Mouse (Mus musculus): Measurements from ENCODE around the gene Col26a1. TPM values are rescaled to one million over a fixed set of nuclear protein-coding genes. Genes with fewer than 3 reads are reported as not detected.

Gene Col26a1
- polyA plus RNA-seq, 1 experiment from 2014 or later, result 35.9 TPM

DNA sequence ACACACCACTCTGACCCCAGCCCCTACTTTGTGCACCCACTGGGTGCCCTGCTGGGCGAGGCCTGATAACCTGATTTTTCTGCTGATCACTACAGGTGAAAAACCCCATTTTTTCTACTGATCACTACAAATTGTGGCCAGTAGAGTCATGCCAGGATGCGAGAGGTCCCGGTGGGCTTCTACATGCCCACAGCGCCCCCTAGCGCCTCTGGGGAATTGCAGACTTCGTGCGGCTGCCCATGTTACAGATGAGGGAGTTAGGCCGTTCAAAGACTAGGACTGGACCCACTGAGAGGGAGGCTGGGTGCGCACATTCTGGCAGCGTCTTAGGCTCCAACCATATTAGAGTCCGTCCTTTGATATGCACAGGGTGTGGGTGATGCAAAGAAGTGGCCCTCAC is 168.1 kb downstream of the Col26a1 start:
- peak overlapping the region; percentile 44 for H3K4me2 ChIP-seq (ENCODE audit: low read length)
- peaks cover 7% of the 10 kb centered on the region; the same call in 1 of the 2 replicates for H3K4me1 ChIP-seq (ENCODE audit: control insufficient read depth, insufficient read depth, low read depth, low read length)
- H3K9me3 ChIP-seq (ENCODE audit: control insufficient read depth, low read length), result no peaks in the 10 kb centered on the region
- no peak for ATAC-seq
- H3K36me3 ChIP-seq (ENCODE audit: control insufficient read depth, insufficient read depth, low read length), result no peaks in the 10 kb centered on the region
- H3K4me3 ChIP-seq (ENCODE audit: low read length), result peak overlapping the region; percentile 5; the same call in 1 of the 2 replicates
- no peak overlapping the region for H3K27ac ChIP-seq (ENCODE audit: low read depth, low read length)
- 27% methylated on average over 11 of the region's 11 CpGs for WGBS
- no peaks in the 10 kb centered on the region for H3K27me3 ChIP-seq (replicated peaks; ENCODE audit: control insufficient read depth, insufficient read depth, low read length)
- peak overlapping the region; percentile 36; the same call in 1 of the 2 replicates for H3K9ac ChIP-seq (ENCODE audit: low read depth, low read length)

DNA sequence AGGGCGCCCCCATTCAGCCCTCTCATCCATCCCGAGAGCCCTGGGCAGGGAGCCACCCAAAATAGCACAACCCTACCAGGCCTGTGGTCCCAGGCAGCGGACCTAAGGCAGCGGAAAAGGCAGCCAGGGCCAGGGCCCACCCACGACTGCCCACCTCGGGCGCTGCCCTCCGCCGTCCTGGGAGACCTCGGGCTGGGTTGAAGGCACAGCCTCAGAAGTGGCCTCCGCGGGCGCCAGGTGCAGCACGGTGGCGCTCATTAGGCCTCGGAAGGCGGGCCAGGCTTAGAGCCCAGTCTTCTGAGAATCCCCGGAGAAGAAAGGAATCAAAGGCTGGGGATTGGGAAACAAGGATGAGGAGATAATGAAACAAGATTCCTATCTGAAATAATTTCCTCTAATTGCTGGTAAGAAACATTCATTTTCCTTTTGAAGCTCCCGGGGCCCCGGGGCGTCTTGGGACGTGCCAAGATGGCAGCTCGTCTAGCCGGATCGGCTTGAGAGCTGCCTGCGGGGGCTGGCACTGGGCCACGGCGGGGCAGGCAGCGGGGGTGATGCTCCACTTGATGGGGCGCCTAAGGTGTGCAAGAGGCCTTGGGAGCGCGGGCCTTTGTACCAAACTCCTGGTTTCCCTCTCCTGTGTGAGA is 168.7 kb downstream of the Col26a1 start:
- WGBS, result 18% methylated on average over 32 of the region's 32 CpGs
- Histone ChIP-seq H3K4me1 (ENCODE audit: control insufficient read depth, insufficient read depth, low read depth, low read length) (peaks cover 7% of the 10 kb centered on the region; the same call in 1 of the 2 replicates), H3K4me2 (ENCODE audit: low read length) (peak overlapping the region; percentile 44), H3K27ac (ENCODE audit: low read depth, low read length) (no peak overlapping the region), H3K9ac (ENCODE audit: low read depth, low read length) (peak overlapping the region; percentile 45), H3K9me3 (ENCODE audit: control insufficient read depth, low read length) (no peaks in the 10 kb centered on the region), H3K36me3 (ENCODE audit: control insufficient read depth, insufficient read depth, low read length) (no peaks in the 10 kb centered on the region), H3K27me3 (replicated peaks; ENCODE audit: control insufficient read depth, insufficient read depth, low read length) (no peaks in the 10 kb centered on the region), H3K4me3 (ENCODE audit: low read length) (peak overlapping the region; percentile 5; the same call in 1 of the 2 replicates)
- ATAC-seq, result no peak

DNA sequence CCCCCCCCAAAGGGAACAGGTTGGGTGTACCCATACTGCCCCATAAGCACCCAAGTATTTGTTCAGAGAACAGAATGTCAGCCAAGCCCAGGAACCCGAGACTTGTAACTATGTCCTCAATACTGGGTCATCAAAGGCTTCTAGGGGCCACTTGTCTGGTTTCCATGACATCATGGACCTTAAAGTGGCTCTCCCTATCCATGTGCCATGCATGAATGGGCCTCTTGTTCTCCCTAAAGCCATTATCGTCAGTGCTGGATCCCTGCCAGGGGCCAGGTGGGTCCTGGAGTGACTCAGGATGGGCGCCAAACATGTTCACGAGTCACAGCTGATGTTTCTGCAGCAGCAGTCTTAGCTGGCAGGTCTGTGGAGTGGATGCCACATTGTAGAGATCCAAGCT is 172.3 kb downstream of the Col26a1 start:
- Histone ChIP-seq H3K9me3 (ENCODE audit: control insufficient read depth, low read length) (no peaks in the 10 kb centered on the region), H3K9ac (ENCODE audit: low read depth, low read length) (no peak overlapping the region), H3K27me3 (replicated peaks; ENCODE audit: control insufficient read depth, insufficient read depth, low read length) (no peaks in the 10 kb centered on the region), H3K4me1 (ENCODE audit: control insufficient read depth, insufficient read depth, low read depth, low read length) (peaks cover 7% of the 10 kb centered on the region; the same call in 1 of the 2 replicates), H3K36me3 (ENCODE audit: control insufficient read depth, insufficient read depth, low read length) (no peaks in the 10 kb centered on the region), H3K4me3 (ENCODE audit: low read length) (no peak overlapping the region), H3K27ac (ENCODE audit: low read depth, low read length) (no peak overlapping the region), H3K4me2 (ENCODE audit: low read length) (no peak overlapping the region)
- 31% methylated on average over 4 of the region's 4 CpGs for WGBS
- no peak; the same call in 1 of the 2 replicates for ATAC-seq

DNA sequence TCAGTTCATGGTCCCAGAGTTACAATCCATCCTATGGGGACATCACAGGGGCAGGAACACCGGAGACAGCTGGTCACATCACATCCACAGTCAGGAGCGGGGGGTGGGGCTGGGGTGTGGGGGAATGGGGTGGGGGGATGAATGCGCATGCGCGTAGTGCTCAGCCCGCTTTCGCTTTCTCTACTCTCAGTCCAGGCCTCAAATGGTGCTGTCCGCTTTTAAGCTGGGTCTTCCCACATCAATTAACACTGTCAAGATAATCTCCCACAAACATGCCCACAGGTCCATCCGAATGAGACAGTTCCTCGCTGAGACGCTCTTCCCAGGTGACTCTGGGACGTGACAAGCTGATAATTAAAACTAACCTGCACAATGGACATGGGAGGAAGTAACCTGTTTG is 174.9 kb downstream of the Col26a1 start:
- Histone ChIP-seq H3K9me3 (ENCODE audit: control insufficient read depth, low read length) (no peaks in the 10 kb centered on the region), H3K4me3 (ENCODE audit: low read length) (no peak overlapping the region), H3K4me1 (ENCODE audit: control insufficient read depth, insufficient read depth, low read depth, low read length) (no peaks in the 10 kb centered on the region), H3K27ac (ENCODE audit: low read depth, low read length) (no peak overlapping the region), H3K27me3 (replicated peaks; ENCODE audit: control insufficient read depth, insufficient read depth, low read length) (no peaks in the 10 kb centered on the region), H3K9ac (ENCODE audit: low read depth, low read length) (0 out of 2 replicates have a peak overlapping the region, but pooled peaks have one; percentile 1), H3K36me3 (ENCODE audit: control insufficient read depth, insufficient read depth, low read length) (no peaks in the 10 kb centered on the region), H3K4me2 (ENCODE audit: low read length) (no peak overlapping the region)
- no peak for ATAC-seq
- WGBS, result 71% methylated on average over 12 of the region's 12 CpGs

DNA sequence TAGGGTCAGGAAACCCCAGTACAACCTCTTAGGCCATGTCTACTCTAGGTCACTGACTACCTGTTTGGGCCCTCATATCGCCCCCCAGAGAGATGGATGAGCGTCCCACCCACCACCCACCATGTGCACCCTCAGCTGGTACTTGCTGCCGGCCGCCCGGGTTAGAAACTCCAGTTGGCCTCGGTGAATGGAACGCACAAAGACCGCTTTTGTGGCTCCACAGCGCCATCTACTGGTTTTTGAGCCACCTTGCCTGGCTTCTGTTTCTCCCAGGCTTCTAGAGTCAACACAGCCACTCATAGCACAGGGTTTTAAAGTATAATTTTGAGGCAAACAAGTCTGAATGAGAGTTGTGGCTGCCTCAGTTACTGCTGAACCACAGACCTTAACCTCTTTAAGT is 176.2 kb downstream of the Col26a1 start:
- no peaks in the 10 kb centered on the region for H3K27me3 ChIP-seq (replicated peaks; ENCODE audit: control insufficient read depth, insufficient read depth, low read length)
- H3K27ac ChIP-seq (ENCODE audit: low read depth, low read length), result no peak overlapping the region
- no peaks in the 10 kb centered on the region for H3K4me1 ChIP-seq (ENCODE audit: control insufficient read depth, insufficient read depth, low read depth, low read length)
- ATAC-seq, result peak; percentile 69; the same call in 1 of the 2 replicates
- no peaks in the 10 kb centered on the region for H3K9me3 ChIP-seq (ENCODE audit: control insufficient read depth, low read length)
- WGBS, result 2% methylated on average over 9 of the region's 9 CpGs
- no peaks in the 10 kb centered on the region for H3K36me3 ChIP-seq (ENCODE audit: control insufficient read depth, insufficient read depth, low read length)
- no peak overlapping the region for H3K9ac ChIP-seq (ENCODE audit: low read depth, low read length)
- no peak overlapping the region for H3K4me3 ChIP-seq (ENCODE audit: low read length)
- no peak overlapping the region for H3K4me2 ChIP-seq (ENCODE audit: low read length)

DNA sequence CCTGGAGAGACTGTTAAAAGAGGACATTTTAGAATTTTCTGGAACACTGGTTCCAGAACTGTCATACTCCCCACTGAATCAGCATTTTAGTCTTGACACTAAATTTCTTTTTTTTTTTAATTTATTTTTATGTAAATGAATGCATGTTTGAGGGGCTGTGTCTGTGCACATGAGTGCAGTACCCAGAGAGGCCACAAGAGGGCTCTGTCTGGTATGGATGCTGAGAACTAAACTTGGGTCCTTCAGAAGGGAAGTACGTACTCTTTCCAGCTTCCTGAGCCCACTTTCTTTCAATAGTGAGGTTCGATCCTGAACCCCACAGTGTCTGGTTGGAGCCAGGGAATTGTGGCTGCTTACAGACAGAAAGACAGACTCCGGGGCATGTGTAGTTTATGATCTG is 177.5 kb downstream of the Col26a1 start:
- no peaks in the 10 kb centered on the region for H3K27me3 ChIP-seq (replicated peaks; ENCODE audit: control insufficient read depth, insufficient read depth, low read length)
- H3K4me1 ChIP-seq (ENCODE audit: control insufficient read depth, insufficient read depth, low read depth, low read length), result no peaks in the 10 kb centered on the region
- H3K9ac ChIP-seq (ENCODE audit: low read depth, low read length), result no peak overlapping the region
- ATAC-seq, result no peak
- no peak overlapping the region for H3K4me2 ChIP-seq (ENCODE audit: low read length)
- no peaks in the 10 kb centered on the region for H3K9me3 ChIP-seq (ENCODE audit: control insufficient read depth, low read length)
- no peaks in the 10 kb centered on the region for H3K36me3 ChIP-seq (ENCODE audit: control insufficient read depth, insufficient read depth, low read length)
- 100% methylated on average over 3 of the region's 3 CpGs for WGBS
- no peak overlapping the region for H3K27ac ChIP-seq (ENCODE audit: low read depth, low read length)
- no peak overlapping the region for H3K4me3 ChIP-seq (ENCODE audit: low read length)

DNA sequence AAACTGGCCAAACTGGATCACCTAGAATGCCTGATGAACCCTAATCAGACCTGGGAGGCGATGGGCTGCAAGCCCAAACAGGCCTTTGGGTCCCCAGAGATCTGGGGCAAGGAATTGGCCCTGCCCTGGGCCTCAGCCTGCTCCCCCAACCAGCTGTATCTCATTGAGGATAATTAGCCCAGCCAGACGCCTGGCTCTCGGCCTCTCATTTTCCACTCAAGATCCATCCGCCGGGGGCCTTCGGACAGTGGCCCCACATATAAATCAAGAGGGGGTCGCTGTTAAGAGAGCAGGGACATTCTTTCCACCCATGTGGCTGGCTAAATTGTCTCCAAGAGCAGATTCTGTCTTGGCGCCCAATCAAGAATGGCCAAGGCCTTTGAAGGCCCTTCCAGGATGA is 178.9 kb downstream of the Col26a1 start:
- no peak overlapping the region for H3K4me2 ChIP-seq (ENCODE audit: low read length)
- H3K4me3 ChIP-seq (ENCODE audit: low read length), result no peak overlapping the region
- no peaks in the 10 kb centered on the region for H3K36me3 ChIP-seq (ENCODE audit: control insufficient read depth, insufficient read depth, low read length)
- no peaks in the 10 kb centered on the region for H3K27me3 ChIP-seq (replicated peaks; ENCODE audit: control insufficient read depth, insufficient read depth, low read length)
- H3K27ac ChIP-seq (ENCODE audit: low read depth, low read length), result no peak overlapping the region
- ATAC-seq, result no peak
- 85% methylated on average over 8 of the region's 8 CpGs for WGBS
- H3K4me1 ChIP-seq (ENCODE audit: control insufficient read depth, insufficient read depth, low read depth, low read length), result no peaks in the 10 kb centered on the region
- no peak overlapping the region for H3K9ac ChIP-seq (ENCODE audit: low read depth, low read length)
- H3K9me3 ChIP-seq (ENCODE audit: control insufficient read depth, low read length), result no peaks in the 10 kb centered on the region

DNA sequence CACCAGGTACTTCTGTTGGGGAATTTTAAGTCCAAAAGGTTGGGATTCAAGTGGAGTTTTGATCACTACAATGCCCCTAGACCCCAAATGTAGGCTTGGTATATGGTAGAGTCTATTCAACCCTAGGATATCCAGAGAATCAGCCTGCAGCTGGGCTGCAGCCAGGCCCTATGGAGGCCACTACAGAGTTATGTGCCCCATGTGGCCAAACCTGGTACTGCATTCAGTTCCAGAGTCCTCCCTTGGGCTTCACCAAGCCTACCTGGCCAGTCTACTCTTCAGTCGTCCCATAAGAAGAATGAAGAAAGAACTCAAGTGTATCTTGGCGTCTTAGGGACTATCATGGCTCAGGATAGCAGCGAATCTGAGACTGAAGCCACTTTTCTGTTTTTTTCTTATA is 179.3 kb downstream of the Col26a1 start:
- Histone ChIP-seq H3K4me2 (ENCODE audit: low read length) (no peak overlapping the region), H3K27me3 (replicated peaks; ENCODE audit: control insufficient read depth, insufficient read depth, low read length) (no peaks in the 10 kb centered on the region), H3K36me3 (ENCODE audit: control insufficient read depth, insufficient read depth, low read length) (no peaks in the 10 kb centered on the region), H3K4me3 (ENCODE audit: low read length) (no peak overlapping the region), H3K9ac (ENCODE audit: low read depth, low read length) (no peak overlapping the region), H3K4me1 (ENCODE audit: control insufficient read depth, insufficient read depth, low read depth, low read length) (no peaks in the 10 kb centered on the region), H3K9me3 (ENCODE audit: control insufficient read depth, low read length) (no peaks in the 10 kb centered on the region), H3K27ac (ENCODE audit: low read depth, low read length) (no peak overlapping the region)
- ATAC-seq, result no peak
- WGBS, result 39% methylated on average over 3 of the region's 3 CpGs

DNA sequence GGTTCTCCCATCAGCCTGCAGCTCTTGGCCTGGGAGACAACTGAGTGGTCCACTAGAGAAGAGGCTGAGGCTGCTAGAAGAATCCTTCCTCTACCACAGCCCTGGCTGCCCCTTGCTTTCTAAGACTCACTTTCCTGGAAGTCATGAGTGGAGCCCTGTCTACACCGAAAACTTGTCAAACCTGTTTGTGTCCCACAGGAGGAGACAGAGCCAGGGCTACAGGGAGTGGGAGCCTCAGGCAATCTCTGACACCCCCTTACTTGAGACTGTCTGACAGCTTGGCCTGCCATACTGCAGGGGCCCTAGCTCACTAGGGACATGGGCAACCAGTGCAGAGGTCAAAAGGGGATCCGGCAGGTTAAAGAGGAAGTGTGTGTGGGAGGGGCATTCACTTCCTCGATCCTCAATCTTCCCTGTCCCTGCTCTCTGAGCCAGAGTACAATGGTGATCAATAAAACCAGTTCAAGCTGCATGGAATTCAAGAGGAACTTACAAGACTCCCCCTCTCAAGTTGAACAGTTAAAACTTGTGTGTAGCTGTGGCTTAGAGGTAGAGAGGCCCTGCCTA is 180.8 kb downstream of the Col26a1 start:
- H3K9me3 ChIP-seq (ENCODE audit: control insufficient read depth, low read length), result no peaks in the 10 kb centered on the region
- no peaks in the 10 kb centered on the region for H3K4me1 ChIP-seq (ENCODE audit: control insufficient read depth, insufficient read depth, low read depth, low read length)
- no peaks in the 10 kb centered on the region for H3K27me3 ChIP-seq (replicated peaks; ENCODE audit: control insufficient read depth, insufficient read depth, low read length)
- H3K4me3 ChIP-seq (ENCODE audit: low read length), result no peak overlapping the region
- no peak overlapping the region for H3K4me2 ChIP-seq (ENCODE audit: low read length)
- 85% methylated on average over 3 of the region's 3 CpGs for WGBS
- H3K9ac ChIP-seq (ENCODE audit: low read depth, low read length), result no peak overlapping the region
- no peak overlapping the region for H3K27ac ChIP-seq (ENCODE audit: low read depth, low read length)
- no peak for ATAC-seq
- no peaks in the 10 kb centered on the region for H3K36me3 ChIP-seq (ENCODE audit: control insufficient read depth, insufficient read depth, low read length)
